Mouse (Mus musculus): ENCODE data around the gene Tnfrsf23.
"Not testable (repeated sequence)": the region's sequence is repeated elsewhere in the genome, so short reads cannot be mapped to it uniquely, and the experiment has no call there.

DNA sequence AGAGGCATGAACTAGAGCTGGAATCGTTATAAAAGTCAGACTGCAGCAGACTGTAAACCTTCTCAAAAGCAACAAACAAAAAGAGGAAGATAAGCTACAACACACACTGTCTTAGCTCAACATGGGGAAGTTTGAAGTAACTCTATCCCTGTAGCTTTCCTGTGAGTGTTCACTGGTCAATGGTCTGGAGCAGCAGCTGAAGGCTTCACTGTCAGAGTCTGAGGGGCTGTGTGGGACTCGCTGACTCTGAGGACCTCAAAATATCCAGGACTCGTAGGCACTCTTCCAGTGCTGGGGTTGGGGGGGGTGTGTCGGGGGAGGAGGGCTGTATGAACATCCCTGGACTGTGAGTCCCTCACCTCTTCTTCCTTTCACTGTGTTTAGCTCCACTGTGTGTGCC, 519 bp upstream of the Tnfrsf23 start:
- not testable (repeated sequence) for TF ChIP-seq MAX (IDR thresholded peaks at IDR 0.05); CEBPB (IDR thresholded peaks at IDR 0.05; ENCODE audit: low read depth); CTCF (IDR thresholded peaks at IDR 0.05; ENCODE audit: control insufficient read depth, insufficient read depth, insufficient read length); MYOG (IDR thresholded peaks at IDR 0.05; ENCODE audit: control insufficient read depth, extremely low read depth, insufficient read length)

All from C2C12 (cell line).